Mouse (Mus musculus): ENCODE measurements around the gene Tmem159. TPM values are rescaled to one million over a fixed set of nuclear protein-coding genes. Genes with fewer than 3 reads are reported as not detected.

The Tmem159 gene
- polyA plus RNA-seq (2015; fragmentation: Nextera tagmentation; extraction: Ambion mirVana), result 2.5 and 3.2 TPM in 2 replicates

DNA sequence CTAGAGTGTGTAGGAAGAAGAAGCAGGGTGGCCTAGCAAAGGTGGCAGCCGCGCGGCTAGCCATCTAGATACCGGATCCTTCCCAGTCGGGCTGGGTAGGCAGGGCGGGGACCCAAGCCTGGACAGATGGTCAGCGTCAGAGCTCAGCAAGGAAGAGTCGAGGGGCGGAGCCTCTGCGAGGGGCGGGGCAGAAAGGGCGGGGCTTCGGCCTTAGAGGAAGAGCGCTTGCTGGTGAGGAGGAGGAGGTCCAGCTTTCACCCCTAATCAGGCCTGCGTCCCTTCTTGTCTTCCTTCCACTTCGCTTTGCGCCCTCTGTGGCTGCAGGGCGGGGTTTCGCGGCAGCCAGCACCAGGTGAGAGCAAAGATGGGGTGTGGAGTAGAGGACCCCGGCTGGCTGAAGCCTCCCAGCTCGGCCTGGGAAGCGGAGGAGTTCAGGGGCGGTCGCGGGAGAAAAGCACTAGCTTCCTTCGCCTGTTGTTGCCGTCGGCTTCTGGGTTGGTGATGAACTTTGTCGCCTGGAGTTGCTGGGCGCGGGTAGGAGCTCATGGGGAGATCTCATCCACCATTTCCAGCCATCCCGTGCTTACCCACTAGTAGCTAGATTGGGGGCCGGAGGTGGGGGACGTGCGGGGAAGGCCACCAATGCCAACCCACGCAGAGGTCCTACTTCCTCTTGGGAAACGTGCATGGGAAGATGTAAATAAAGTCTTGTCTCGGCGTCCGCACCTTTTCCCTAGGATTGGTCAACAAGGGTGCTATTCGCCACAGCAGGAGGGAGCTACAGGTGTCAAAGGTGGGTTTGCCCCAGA, at the start of gene Tmem159:
Tmem159 (plus strand) TSS at position 190 of the 809 bp plus-strand sequence.
- H3K36me3 ChIP-seq, result no peaks in the 10 kb centered on the region
- H3K27me3 ChIP-seq, result peaks cover 8% of the 10 kb centered on the region; the same call in 1 of the 2 replicates
- H3K4me3 ChIP-seq (replicated peaks), result peak within 1 kb of the TSS; percentile 59
- H3K27ac ChIP-seq, result no peak within 1 kb of the TSS
- H3K9me3 ChIP-seq (replicated peaks), result no peaks in the 10 kb centered on the region
- DNase-seq (peak; percentile 57), ATAC-seq (ENCODE audit: low read depth) (peak; percentile 89)
- H3K9ac ChIP-seq, result peak within 1 kb of the TSS; percentile 42
- 1% methylated on average over 42 of the region's 42 CpGs for WGBS (ENCODE audit: insufficient replicate concordance)
- peaks cover 8% of the 10 kb centered on the region for H3K4me1 ChIP-seq (replicated peaks)
- peak within 1 kb of the TSS; percentile 77 for H3K4me2 ChIP-seq

GRCm38 (mm10) chr7:120054016-120054415, 48.1 kb upstream of the Tmem159 start:
- Histone ChIP-seq H3K27ac (no peak overlapping the region), H3K4me1 (replicated peaks) (no peaks in the 10 kb centered on the region), H3K4me3 (replicated peaks) (no peak overlapping the region), H3K27me3 (no peaks in the 10 kb centered on the region), H3K4me2 (no peak overlapping the region), H3K9ac (no peak overlapping the region), H3K9me3 (replicated peaks) (no peaks in the 10 kb centered on the region), H3K36me3 (no peaks in the 10 kb centered on the region)
- DNase-seq (no peak), ATAC-seq (ENCODE audit: low read depth) (no peak)
- WGBS (ENCODE audit: insufficient replicate concordance), result 25% methylated on average over 2 of the region's 2 CpGs

- Histone ChIP-seq H3K36me3 (no peaks in the 10 kb centered on the region), H3K4me1 (replicated peaks) (no peaks in the 10 kb centered on the region), H3K9ac (no peak overlapping the region), H3K27me3 (no peaks in the 10 kb centered on the region), H3K4me2 (no peak overlapping the region), H3K27ac (no peak overlapping the region), H3K9me3 (replicated peaks) (no peaks in the 10 kb centered on the region), H3K4me3 (replicated peaks) (no peak overlapping the region)
- DNase-seq (no peak), ATAC-seq (ENCODE audit: low read depth) (no peak)
- WGBS (ENCODE audit: insufficient replicate concordance), result 65% methylated on average over 3 of the region's 3 CpGs
These were observed 46.7 kb upstream of the Tmem159 start for GRCm38 (mm10) chr7:120055479-120055878.

- 50% methylated on average over 1 of the region's 1 CpGs for WGBS (ENCODE audit: insufficient replicate concordance)
- no peaks in the 10 kb centered on the region for H3K36me3 ChIP-seq
- DNase-seq (no peak), ATAC-seq (ENCODE audit: low read depth) (no peak)
- H3K27me3 ChIP-seq, result no peaks in the 10 kb centered on the region
- H3K4me3 ChIP-seq (replicated peaks), result no peak overlapping the region
- H3K27ac ChIP-seq, result no peak overlapping the region
- no peaks in the 10 kb centered on the region for H3K4me1 ChIP-seq (replicated peaks)
- no peak overlapping the region for H3K4me2 ChIP-seq
- H3K9me3 ChIP-seq (replicated peaks), result no peaks in the 10 kb centered on the region
- H3K9ac ChIP-seq, result no peak overlapping the region
These were observed 38.1 kb upstream of the Tmem159 start for GRCm38 (mm10) chr7:120064045-120064444.

DNA sequence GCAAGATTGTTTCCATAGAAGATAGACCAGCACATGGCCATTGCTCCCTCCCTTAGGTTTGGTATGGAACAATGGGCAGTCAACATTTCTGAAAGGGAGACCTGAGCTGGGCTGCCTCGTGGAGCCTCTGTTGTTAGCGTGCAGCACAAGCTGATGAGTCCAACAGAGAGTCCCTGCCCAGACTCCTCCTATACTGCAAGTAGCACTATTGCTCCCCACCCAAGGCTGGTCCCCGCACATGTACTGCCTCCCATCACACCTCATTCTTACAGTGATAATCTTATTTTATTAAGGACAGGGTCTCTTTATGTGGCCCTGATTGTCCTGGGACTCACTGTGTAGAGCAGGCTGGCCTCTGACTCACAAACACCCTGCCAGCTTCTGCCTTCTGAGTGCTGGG, 34.0 kb upstream of the Tmem159 start:
- no peaks in the 10 kb centered on the region for H3K27me3 ChIP-seq

GRCm38 (mm10) chr7:120069164-120069563, 33.0 kb upstream of the Tmem159 start:
- Histone ChIP-seq H3K27me3 (no peaks in the 10 kb centered on the region), H3K9ac (no peak overlapping the region), H3K36me3 (no peaks in the 10 kb centered on the region), H3K27ac (no peak overlapping the region), H3K4me3 (replicated peaks) (no peak overlapping the region), H3K4me1 (replicated peaks) (no peaks in the 10 kb centered on the region), H3K9me3 (replicated peaks) (no peaks in the 10 kb centered on the region), H3K4me2 (no peak overlapping the region)
- no peak for DNase-seq
- 48% methylated on average over 3 of the region's 3 CpGs for WGBS (ENCODE audit: insufficient replicate concordance)
- ATAC-seq (ENCODE audit: low read depth), result no peak

More for the DNA sequence above, 34.0 kb upstream of the Tmem159 start:
- Histone ChIP-seq H3K4me3 (replicated peaks) (no peak overlapping the region), H3K9me3 (replicated peaks) (no peaks in the 10 kb centered on the region), H3K9ac (no peak overlapping the region), H3K4me2 (no peak overlapping the region), H3K36me3 (no peaks in the 10 kb centered on the region), H3K4me1 (replicated peaks) (no peaks in the 10 kb centered on the region), H3K27ac (no peak overlapping the region)
- DNase-seq (no peak), ATAC-seq (ENCODE audit: low read depth) (no peak)
- WGBS (ENCODE audit: insufficient replicate concordance), result 68% methylated on average over 3 of the region's 3 CpGs

- Histone ChIP-seq H3K4me1 (replicated peaks) (no peaks in the 10 kb centered on the region), H3K27ac (no peak overlapping the region), H3K9me3 (replicated peaks) (no peaks in the 10 kb centered on the region), H3K4me3 (replicated peaks) (no peak overlapping the region), H3K4me2 (no peak overlapping the region), H3K27me3 (no peaks in the 10 kb centered on the region), H3K9ac (no peak overlapping the region), H3K36me3 (no peaks in the 10 kb centered on the region)
- ATAC-seq (ENCODE audit: low read depth) (no peak), DNase-seq (no peak)
- 69% methylated on average over 3 of the region's 3 CpGs for WGBS (ENCODE audit: insufficient replicate concordance)
These were observed 22.0 kb upstream of the Tmem159 start for GRCm38 (mm10) chr7:120080177-120080576.

GRCm38 (mm10) chr7:120093033-120093432, 9.1 kb upstream of the Tmem159 start:
- H3K27ac ChIP-seq, result no peak overlapping the region
- no peak overlapping the region for H3K4me3 ChIP-seq (replicated peaks)
- no peaks in the 10 kb centered on the region for H3K9me3 ChIP-seq (replicated peaks)
- WGBS (ENCODE audit: insufficient replicate concordance), result 36% methylated on average over 5 of the region's 5 CpGs
- H3K27me3 ChIP-seq, result no peaks in the 10 kb centered on the region
- no peaks in the 10 kb centered on the region for H3K36me3 ChIP-seq
- ATAC-seq (ENCODE audit: low read depth), result no peak
- DNase-seq, result no peak
- no peak overlapping the region for H3K4me2 ChIP-seq
- H3K9ac ChIP-seq, result no peak overlapping the region
- no peaks in the 10 kb centered on the region for H3K4me1 ChIP-seq (replicated peaks)

GRCm38 (mm10) chr7:120094216-120094615, 7.9 kb upstream of the Tmem159 start:
- Histone ChIP-seq H3K9me3 (replicated peaks) (no peaks in the 10 kb centered on the region), H3K4me1 (replicated peaks) (no peaks in the 10 kb centered on the region), H3K4me3 (replicated peaks) (no peak overlapping the region), H3K27me3 (no peaks in the 10 kb centered on the region), H3K9ac (no peak overlapping the region), H3K36me3 (no peaks in the 10 kb centered on the region), H3K27ac (no peak overlapping the region), H3K4me2 (no peak overlapping the region)
- no peak for DNase-seq
- ATAC-seq (ENCODE audit: low read depth), result no peak
- 64% methylated on average over 3 of the region's 3 CpGs for WGBS (ENCODE audit: insufficient replicate concordance)

DNA sequence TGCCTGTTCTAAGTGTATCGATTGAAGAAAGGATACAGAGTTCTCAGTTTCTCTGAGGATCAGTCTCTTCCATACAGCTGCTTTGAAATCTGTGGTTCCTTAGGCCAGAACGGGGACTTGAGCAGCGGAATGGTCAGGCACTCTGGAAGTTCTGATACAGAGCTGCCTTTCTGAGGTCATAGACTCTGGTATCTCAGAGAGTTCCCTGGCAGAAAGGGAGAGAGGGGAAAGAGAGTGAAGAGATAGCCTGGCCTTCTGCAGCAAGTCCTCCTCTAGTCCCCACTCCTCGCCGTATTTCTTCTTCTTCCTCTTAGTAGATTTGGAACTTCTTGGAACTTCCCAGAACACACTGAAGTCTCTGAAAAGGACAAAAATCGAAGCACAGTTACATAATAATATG, 7.0 kb upstream of the Tmem159 start, which contains the start of gene Dnah3:
Dnah3 (minus strand) TSS at position 101 of the 400 bp plus-strand sequence.
- Histone ChIP-seq H3K4me1 (replicated peaks) (no peaks in the 10 kb centered on the region), H3K9me3 (replicated peaks) (no peaks in the 10 kb centered on the region), H3K27ac (no peak within 1 kb of the TSS), H3K36me3 (no peaks in the 10 kb centered on the region), H3K4me3 (replicated peaks) (no peak within 1 kb of the TSS), H3K4me2 (no peak within 1 kb of the TSS), H3K27me3 (no peaks in the 10 kb centered on the region), H3K9ac (no peak within 1 kb of the TSS)
- no peak for ATAC-seq (ENCODE audit: low read depth)
- WGBS (ENCODE audit: insufficient replicate concordance), result 59% methylated on average over 6 of the region's 6 CpGs
- DNase-seq, result no peak

GRCm38 (mm10) chr7:120097845-120098244, 4.3 kb upstream of the Tmem159 start:
- WGBS (ENCODE audit: insufficient replicate concordance), result 7% methylated on average over 7 of the region's 7 CpGs
- ATAC-seq (ENCODE audit: low read depth), result no peak

DNA sequence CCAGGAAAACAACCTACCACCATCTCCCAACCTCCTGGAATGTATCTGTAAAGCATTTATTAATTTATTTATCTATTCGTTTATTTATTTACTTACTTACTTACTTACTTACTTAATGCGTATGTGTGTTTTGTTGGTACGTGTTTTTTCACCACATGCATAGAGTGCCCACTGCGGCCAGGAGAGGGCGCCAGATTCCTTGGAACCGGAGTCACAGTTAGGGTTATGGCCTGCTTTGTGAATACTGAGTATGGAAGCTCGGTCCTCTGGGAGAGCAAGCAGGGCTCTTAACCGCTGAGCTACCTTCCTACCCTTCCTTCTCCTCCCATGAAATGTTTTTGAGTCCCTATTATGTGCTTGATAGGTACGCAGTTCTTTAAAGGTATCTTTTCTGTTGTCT, 3.8 kb upstream of the Tmem159 start:
- Histone ChIP-seq H3K27me3 (peaks cover 8% of the 10 kb centered on the region; the same call in 1 of the 2 replicates), H3K9me3 (replicated peaks) (no peaks in the 10 kb centered on the region), H3K4me1 (replicated peaks) (peaks cover 8% of the 10 kb centered on the region), H3K4me3 (replicated peaks) (no peak overlapping the region), H3K4me2 (no peak overlapping the region), H3K36me3 (no peaks in the 10 kb centered on the region), H3K9ac (no peak overlapping the region), H3K27ac (no peak overlapping the region)
- DNase-seq, result peak; percentile 52
- WGBS (ENCODE audit: insufficient replicate concordance), result 16% methylated on average over 9 of the region's 9 CpGs
- peak; percentile 48; the same call in 1 of the 2 replicates for ATAC-seq (ENCODE audit: low read depth)

More at GRCm38 (mm10) chr7:120097845-120098244, 4.3 kb upstream of the Tmem159 start:
- Histone ChIP-seq H3K4me3 (replicated peaks) (no peak overlapping the region), H3K9ac (no peak overlapping the region), H3K27me3 (peaks cover 6% of the 10 kb centered on the region; the same call in 1 of the 2 replicates), H3K27ac (no peak overlapping the region), H3K4me2 (no peak overlapping the region), H3K9me3 (replicated peaks) (no peaks in the 10 kb centered on the region), H3K4me1 (replicated peaks) (0 out of 2 replicates have a peak, but pooled peaks cover 2% of the 10 kb centered on the region), H3K36me3 (no peaks in the 10 kb centered on the region)
- DNase-seq, result no peak
